Mouse (Mus musculus) splenic B cell, adult 2 months (primary cell): Measurements from ENCODE around the gene Kif16b.

ENCODE experiments used
- DNase-seq: peaks from one replicate; pipeline ENCODE4 v3.0.0-alpha.2; 2011; ENCODE audit warnings: low read depth, low spot score
- H3K27me3 ChIP-seq: 2 replicates; pipeline ENCODE4 v1.6.1; 2012; ENCODE audit warnings: mild to moderate bottlenecking, low read length, moderate library complexity, mixed read lengths; ENCODE audit not compliant: control insufficient read depth, poor library complexity, insufficient read depth, severe bottlenecking
- H3K36me3 ChIP-seq: 2 replicates; pipeline ENCODE4 v1.6.1; 2012; ENCODE audit warnings: mild to moderate bottlenecking, low read length, moderate library complexity, mixed read lengths; ENCODE audit not compliant: control insufficient read depth, poor library complexity, insufficient read depth, severe bottlenecking

Kif16b gene

GRCm38 (mm10) chr2:142882871-142883624, 18.3 kb downstream of the Kif16b start:
- Histone ChIP-seq H3K27me3 (no peaks in the 10 kb centered on the region), H3K36me3 (no peaks in the 10 kb centered on the region)
- DNase-seq, result no peak

- Histone ChIP-seq H3K27me3 (no peaks in the 10 kb centered on the region), H3K36me3 (no peaks in the 10 kb centered on the region)
- DNase-seq, result no peak
Observed at GRCm38 (mm10) chr2:142882466-142882865, 18.9 kb downstream of the Kif16b start.

DNA sequence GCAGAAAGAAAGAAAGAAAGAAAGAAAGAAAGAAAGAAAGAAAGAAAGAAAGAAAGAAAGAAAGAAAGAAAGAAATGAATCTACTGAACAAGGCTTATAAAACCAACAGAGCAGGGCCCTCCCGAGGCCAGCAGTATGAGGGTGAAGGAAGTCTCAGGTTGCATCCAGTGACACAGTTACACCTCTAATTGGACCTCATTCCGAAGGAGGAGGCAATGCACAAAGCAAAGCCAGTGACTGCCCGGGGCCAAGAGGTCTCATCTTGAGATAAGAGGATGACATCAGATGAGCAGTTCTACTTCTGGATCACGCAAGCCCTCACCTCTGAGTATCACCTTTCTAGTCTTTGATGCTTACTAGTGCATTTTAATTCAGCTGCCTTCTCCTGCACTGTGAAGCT, 20.2 kb downstream of the Kif16b start:
- Histone ChIP-seq H3K27me3 (no peaks in the 10 kb centered on the region), H3K36me3 (no peaks in the 10 kb centered on the region)
- no peak for DNase-seq

GRCm38 (mm10) chr2:142879257-142879818, 22.0 kb downstream of the Kif16b start:
- no peak for DNase-seq
- Histone ChIP-seq H3K36me3 (no peaks in the 10 kb centered on the region), H3K27me3 (no peaks in the 10 kb centered on the region)

GRCm38 (mm10) chr2:142876636-142877035, 24.7 kb downstream of the Kif16b start:
- no peaks in the 10 kb centered on the region for H3K36me3 ChIP-seq
- DNase-seq, result no peak
- H3K27me3 ChIP-seq, result no peaks in the 10 kb centered on the region

GRCm38 (mm10) chr2:142875936-142876335, 25.4 kb downstream of the Kif16b start:
- no peak for DNase-seq
- no peaks in the 10 kb centered on the region for H3K36me3 ChIP-seq
- no peaks in the 10 kb centered on the region for H3K27me3 ChIP-seq

GRCm38 (mm10) chr2:142874562-142874961, 26.8 kb downstream of the Kif16b start:
- no peaks in the 10 kb centered on the region for H3K36me3 ChIP-seq
- DNase-seq, result no peak
- H3K27me3 ChIP-seq, result no peaks in the 10 kb centered on the region

DNA sequence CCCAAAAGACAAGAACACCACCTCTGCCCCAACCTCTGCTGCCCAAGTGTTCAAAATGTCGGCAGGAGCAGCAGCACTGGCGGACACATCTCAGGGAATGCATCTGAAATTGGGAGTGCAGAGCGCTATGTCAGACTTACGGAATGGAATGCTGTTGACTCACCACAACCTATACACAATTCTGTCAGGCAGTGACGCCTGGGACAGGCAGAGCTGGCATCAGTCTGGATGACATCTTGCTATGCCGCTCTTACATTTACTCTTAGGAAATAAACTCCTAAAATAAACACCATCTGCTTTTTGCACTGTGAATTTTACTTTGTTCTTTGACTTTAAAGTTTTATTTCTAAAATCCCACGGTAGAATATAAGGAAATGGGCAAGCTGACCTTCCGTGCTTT, 31.3 kb downstream of the Kif16b start:
- Histone ChIP-seq H3K27me3 (no peaks in the 10 kb centered on the region), H3K36me3 (no peaks in the 10 kb centered on the region)
- no peak for DNase-seq

DNA sequence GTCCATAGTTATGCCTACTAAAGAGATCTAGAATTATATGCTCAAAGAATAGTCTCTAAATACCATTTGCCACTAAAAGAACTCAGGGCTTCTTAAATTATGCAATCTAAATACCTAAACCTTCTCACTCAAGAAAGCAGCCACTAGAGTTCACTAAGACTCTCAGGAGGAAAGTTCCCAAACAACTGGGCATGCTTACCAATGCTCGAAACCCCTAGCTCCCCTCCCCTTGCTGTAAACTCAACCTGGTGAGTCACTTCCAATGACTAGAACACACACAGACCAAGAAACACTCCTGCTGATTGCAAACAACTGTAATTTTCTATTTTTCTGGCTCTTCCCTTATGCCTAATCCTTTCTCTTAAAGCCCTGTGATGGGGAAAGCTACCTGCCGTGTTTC, 33.9 kb downstream of the Kif16b start:
- DNase-seq, result no peak
- Histone ChIP-seq H3K36me3 (no peaks in the 10 kb centered on the region), H3K27me3 (no peaks in the 10 kb centered on the region)

- no peaks in the 10 kb centered on the region for H3K27me3 ChIP-seq
- no peak for DNase-seq
- H3K36me3 ChIP-seq, result no peaks in the 10 kb centered on the region
Observed at GRCm38 (mm10) chr2:142860994-142861393, 40.3 kb downstream of the Kif16b start.

DNA sequence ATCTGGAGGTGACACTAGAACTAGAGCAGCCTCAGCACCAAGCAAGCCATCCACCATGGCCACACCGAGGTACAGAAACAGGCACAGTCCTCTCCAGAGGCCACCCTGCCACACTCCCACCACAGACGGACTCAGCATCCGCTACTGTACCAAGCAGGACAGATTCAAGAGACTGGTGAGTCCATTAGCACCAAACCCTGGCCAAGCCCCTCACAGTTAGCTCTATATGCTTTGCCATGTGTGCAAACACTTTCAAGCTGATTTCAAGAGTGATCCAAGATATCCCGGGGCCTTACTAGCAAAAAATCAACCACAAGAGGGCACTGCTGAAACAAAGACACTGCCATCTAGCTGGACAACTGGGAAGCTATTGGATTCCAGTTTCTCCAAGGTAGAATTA, 41.9 kb downstream of the Kif16b start:
- peak; percentile 38 for DNase-seq
- Histone ChIP-seq H3K36me3 (no peaks in the 10 kb centered on the region), H3K27me3 (no peaks in the 10 kb centered on the region)

GRCm38 (mm10) chr2:142838775-142839174, 62.6 kb downstream of the Kif16b start:
- Histone ChIP-seq H3K36me3 (peaks cover 2% of the 10 kb centered on the region; the same call in 1 of the 2 replicates), H3K27me3 (no peaks in the 10 kb centered on the region)
- DNase-seq, result no peak

DNA sequence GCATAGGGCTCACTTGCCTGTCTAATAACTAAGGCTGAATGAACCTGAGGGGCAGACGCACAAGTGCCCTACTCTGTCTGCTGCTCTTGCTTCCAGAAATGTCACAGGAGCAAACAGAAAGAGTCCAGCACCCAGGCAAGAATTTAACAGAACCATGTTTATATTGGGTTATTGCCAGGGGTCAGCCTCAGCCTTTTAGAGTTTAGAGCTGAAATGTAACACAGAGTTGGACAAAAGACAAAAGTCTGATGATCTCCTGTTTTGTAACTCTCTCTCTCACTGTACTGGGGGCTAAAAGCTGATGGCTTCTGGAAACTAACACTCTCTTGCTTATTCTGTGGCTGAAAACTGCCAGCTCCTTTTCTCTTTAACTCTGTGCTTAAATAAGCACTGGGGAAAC, 63.2 kb downstream of the Kif16b start:
- DNase-seq, result no peak
- Histone ChIP-seq H3K27me3 (no peaks in the 10 kb centered on the region), H3K36me3 (peaks cover 2% of the 10 kb centered on the region; the same call in 1 of the 2 replicates)

GRCm38 (mm10) chr2:142834751-142835150, 66.6 kb downstream of the Kif16b start:
- Histone ChIP-seq H3K36me3 (peaks cover 2% of the 10 kb centered on the region; the same call in 1 of the 2 replicates), H3K27me3 (no peaks in the 10 kb centered on the region)
- DNase-seq, result no peak

GRCm38 (mm10) chr2:142832617-142833422, 68.5 kb downstream of the Kif16b start:
- H3K27me3 ChIP-seq, result no peaks in the 10 kb centered on the region
- DNase-seq, result no peak
- peaks cover 2% of the 10 kb centered on the region for H3K36me3 ChIP-seq
